Mouse (Mus musculus) embryonic fibroblast, embryonic 13.5 days (primary cell): Measurements from ENCODE around the gene Cars2. TPM values are rescaled to one million over a fixed set of nuclear protein-coding genes. Genes with fewer than 3 reads are reported as not detected.

ENCODE experiments used
- H3K27ac ChIP-seq: 2 replicates; pipeline ENCODE4 v1.5.1; 2012; ENCODE audit warnings: low read length, control low read depth, inconsistent platforms; ENCODE audit not compliant: insufficient read depth
- H3K4me1 ChIP-seq: 2 replicates; pipeline ENCODE4 v1.6.1; 2011; ENCODE audit warnings: low read length; ENCODE audit not compliant: control insufficient read depth, insufficient read depth
- H3K4me3 ChIP-seq: 2 replicates; pipeline ENCODE4 v1.5.1; 2011; ENCODE audit warnings: mild to moderate bottlenecking, control low read depth, low read length; ENCODE audit not compliant: insufficient read depth
- CTCF ChIP-seq: IDR thresholded peaks from 2 replicates; pipeline ENCODE4 v1.5.1; 2011; ENCODE audit warnings: mild to moderate bottlenecking, control low read depth, low read length, moderate library complexity, borderline replicate concordance; ENCODE audit not compliant: insufficient read depth
- POLR2A ChIP-seq: IDR thresholded peaks from 2 replicates; pipeline ENCODE4 v1.6.1; 2011; ENCODE audit warnings: low read depth, mild to moderate bottlenecking, control low read depth, low read length, moderate library complexity
- polyA plus RNA-seq: library from polyadenylated mRNA; stranded (reverse); fragments of >200 nt; gene quantifications from 2 replicates; pipeline ENCODE4 v1.2.4, GENCODE M21; 2011; ENCODE audit warnings: low read depth; ENCODE audit not compliant: missing spikeins, insufficient read length

Cars2 gene
- polyA plus RNA-seq, 1 experiment, result 21.7 TPM

GRCm38 (mm10) chr8:11540182-11540581 is 10.4 kb downstream of the Cars2 start:
- no peak overlapping the region for H3K27ac ChIP-seq
- H3K4me1 ChIP-seq, result no peaks in the 10 kb centered on the region
- TF ChIP-seq POLR2A (no peak), CTCF (no peak)
- no peak overlapping the region for H3K4me3 ChIP-seq

- no peaks in the 10 kb centered on the region for H3K4me1 ChIP-seq
- TF ChIP-seq CTCF (no peak), POLR2A (no peak)
- H3K27ac ChIP-seq, result no peak overlapping the region
Observed at GRCm38 (mm10) chr8:11539049-11539448, 11.5 kb downstream of the Cars2 start.

GRCm38 (mm10) chr8:11534494-11534893 is 16.1 kb downstream of the Cars2 start:
- no peaks in the 10 kb centered on the region for H3K4me1 ChIP-seq
- TF ChIP-seq CTCF, result no peak
- TF ChIP-seq POLR2A, result no peak

More at GRCm38 (mm10) chr8:11539049-11539448, 11.5 kb downstream of the Cars2 start:
- H3K4me3 ChIP-seq, result no peak overlapping the region

GRCm38 (mm10) chr8:11530849-11531248 is 19.7 kb downstream of the Cars2 start:
- no peak overlapping the region for H3K4me3 ChIP-seq
- no peak overlapping the region for H3K27ac ChIP-seq
- H3K4me1 ChIP-seq, result no peaks in the 10 kb centered on the region
- no peak for TF ChIP-seq CTCF
- TF ChIP-seq POLR2A, result no peak

More at GRCm38 (mm10) chr8:11534494-11534893, 16.1 kb downstream of the Cars2 start:
- Histone ChIP-seq H3K4me3 (no peak overlapping the region), H3K27ac (no peak overlapping the region)

GRCm38 (mm10) chr8:11530155-11530770 is 20.3 kb downstream of the Cars2 start:
- Histone ChIP-seq H3K27ac (no peak overlapping the region), H3K4me3 (no peak overlapping the region), H3K4me1 (no peaks in the 10 kb centered on the region)
- TF ChIP-seq POLR2A (no peak), CTCF (no peak)

- Histone ChIP-seq H3K27ac (no peak overlapping the region), H3K4me3 (no peak overlapping the region), H3K4me1 (no peaks in the 10 kb centered on the region)
- TF ChIP-seq CTCF (no peak), POLR2A (no peak)
Observed at GRCm38 (mm10) chr8:11523331-11523730, 27.3 kb downstream of the Cars2 start.

- TF ChIP-seq POLR2A (no peak), CTCF (no peak)
- no peak overlapping the region for H3K27ac ChIP-seq
- no peak overlapping the region for H3K4me3 ChIP-seq
- H3K4me1 ChIP-seq, result no peaks in the 10 kb centered on the region
Observed at GRCm38 (mm10) chr8:11518676-11519075, 31.9 kb downstream of the Cars2 start.

GRCm38 (mm10) chr8:11518056-11518396 is 32.6 kb downstream of the Cars2 start:
- Histone ChIP-seq H3K4me3 (no peak overlapping the region), H3K4me1 (no peaks in the 10 kb centered on the region), H3K27ac (no peak overlapping the region)
- no peak for TF ChIP-seq CTCF

GRCm38 (mm10) chr8:11517366-11518055 is 33.1 kb downstream of the Cars2 start:
- H3K27ac ChIP-seq, result no peak overlapping the region
- no peaks in the 10 kb centered on the region for H3K4me1 ChIP-seq
- no peak overlapping the region for H3K4me3 ChIP-seq
- no peak for TF ChIP-seq CTCF
- TF ChIP-seq POLR2A, result no peak

- TF ChIP-seq POLR2A, result no peak
- no peak for TF ChIP-seq CTCF
Observed at GRCm38 (mm10) chr8:11516292-11516691, 34.3 kb downstream of the Cars2 start.

GRCm38 (mm10) chr8:11513247-11513646 is 37.3 kb downstream of the Cars2 start:
- H3K4me1 ChIP-seq, result no peaks in the 10 kb centered on the region
- TF ChIP-seq CTCF (no peak), POLR2A (no peak)
- H3K27ac ChIP-seq, result no peak overlapping the region
- H3K4me3 ChIP-seq, result no peak overlapping the region

More at GRCm38 (mm10) chr8:11516292-11516691, 34.3 kb downstream of the Cars2 start:
- Histone ChIP-seq H3K27ac (no peak overlapping the region), H3K4me3 (no peak overlapping the region), H3K4me1 (no peaks in the 10 kb centered on the region)
